Mouse (Mus musculus): Measurements from ENCODE around the gene Padi2.
A peak's percentile ranks its signal among the peaks of the same experiment; 100 is the strongest.

The Padi2 gene

GRCm38 (mm10) chr4:140906076-140906826 is at the start of gene Padi2:
Gene Padi2, plus strand, starts transcription at chr4:140906344.
- DNase-seq (ENCODE audit: low spot score in 2 of 2): peak; percentile 78 to 86

DNA sequence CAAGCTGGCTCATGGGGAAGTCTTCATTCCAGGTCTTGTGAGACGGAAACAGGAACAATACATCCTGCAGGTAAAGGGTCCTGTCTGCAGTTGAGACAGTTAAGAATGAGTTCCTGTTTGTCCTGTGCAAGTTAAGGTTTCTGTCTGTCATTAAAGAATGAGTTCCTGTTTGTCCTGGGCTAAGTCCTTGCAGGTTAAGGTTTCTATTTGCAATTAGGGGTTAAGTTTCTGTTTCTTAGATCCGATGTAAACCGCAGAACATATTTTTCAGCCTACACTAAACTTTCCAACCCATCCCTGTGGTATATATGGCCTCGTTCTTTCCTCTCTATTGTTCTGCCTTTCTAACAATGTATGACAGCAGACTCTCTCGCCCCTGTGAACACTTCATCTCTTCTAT is 49.1 kb upstream of the Padi2 start:
- DNase-seq (ENCODE audit: low spot score in 2 of 2): no peak

DNA sequence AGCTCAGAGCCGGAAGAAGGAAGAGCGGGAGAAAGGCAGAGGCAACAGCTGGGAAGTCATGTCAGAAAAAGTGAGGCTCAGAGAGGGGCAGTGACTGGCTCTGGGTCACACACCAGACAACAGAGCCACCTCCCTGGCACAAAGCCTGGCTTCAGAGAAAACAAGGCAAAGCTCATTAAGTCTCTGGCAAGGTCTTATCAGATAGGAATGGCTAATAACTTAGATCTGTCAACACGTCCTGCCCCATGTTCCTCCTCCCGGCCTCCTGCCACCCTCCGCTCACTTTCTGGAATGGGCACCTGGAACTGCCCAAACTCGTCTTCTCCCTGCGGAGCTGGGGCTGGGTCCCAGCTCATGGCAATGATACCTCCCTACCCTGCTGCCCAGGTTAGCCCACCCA is 48.3 kb upstream of the Padi2 start:
- DNase-seq (ENCODE audit: low spot score in 2 of 2): no peak

DNA sequence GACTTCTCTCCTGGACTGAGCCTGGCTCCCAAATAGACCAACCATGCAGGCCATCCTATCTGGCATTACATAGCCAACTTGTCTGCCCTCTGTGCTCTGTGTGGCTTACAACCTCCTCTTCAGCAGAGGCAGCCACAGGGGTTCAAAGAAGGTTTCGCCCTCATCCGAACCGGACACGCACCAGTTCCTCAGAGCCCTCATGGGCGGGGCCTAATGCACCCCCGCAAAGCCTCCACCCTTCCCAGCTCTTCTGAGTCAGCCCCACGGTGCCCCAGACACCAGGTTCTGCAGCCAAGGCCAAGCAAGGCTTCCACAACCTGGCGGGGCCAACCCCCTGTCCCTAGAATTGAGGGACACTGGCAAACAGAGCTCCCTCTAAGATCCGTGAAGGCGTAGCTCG is 46.9 kb upstream of the Padi2 start:
- peak in 1 of 2 experiments; percentile 23 for DNase-seq (ENCODE audit: low spot score in 2 of 2)

- DNase-seq (ENCODE audit: low spot score in 2 of 2): peak in 1 of 2 experiments; percentile 20
Measured at GRCm38 (mm10) chr4:140860125-140860766, 45.9 kb upstream of the Padi2 start.

GRCm38 (mm10) chr4:140860767-140861147 is 45.4 kb upstream of the Padi2 start:
- DNase-seq (ENCODE audit: low spot score in 2 of 2): no peak

- DNase-seq (ENCODE audit: low spot score in 2 of 2): no peak
Measured at GRCm38 (mm10) chr4:140862036-140862650, 44.0 kb upstream of the Padi2 start.

DNA sequence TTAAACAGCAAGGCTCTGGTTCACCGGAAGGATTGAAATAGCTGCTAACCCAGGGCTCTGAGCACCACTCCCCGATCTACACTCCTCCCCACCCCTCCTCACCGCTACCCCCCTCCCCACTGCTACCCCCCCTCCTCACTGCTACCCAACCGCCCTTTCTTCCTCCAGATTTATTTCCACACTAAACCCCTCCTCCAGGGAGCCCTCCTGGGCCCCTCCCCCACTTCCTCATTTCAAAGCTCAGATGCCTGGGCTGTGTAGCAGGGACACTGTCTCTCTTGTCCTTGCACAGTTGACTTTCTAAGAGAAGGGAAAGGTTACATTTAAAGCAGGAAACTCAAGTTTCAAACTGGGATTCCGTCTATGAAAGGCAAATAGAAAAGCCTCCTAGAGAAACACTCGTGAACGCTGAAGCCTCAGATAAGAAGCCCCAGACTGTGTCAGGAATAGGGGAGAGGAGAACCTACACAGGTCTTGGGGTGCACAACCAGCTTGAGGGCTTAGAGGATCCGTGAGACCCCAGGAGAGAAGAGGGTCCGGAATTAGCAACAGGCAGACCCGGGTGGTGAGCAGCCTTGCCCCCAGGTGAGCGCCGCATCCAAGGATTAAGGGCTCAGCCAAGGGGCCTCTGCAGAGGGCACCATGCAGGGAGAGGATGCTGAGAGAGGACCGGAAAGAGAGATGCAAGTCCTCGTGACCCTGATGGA is 37.5 kb upstream of the Padi2 start:
- peak in 1 of 2 experiments; percentile 34 for DNase-seq (ENCODE audit: low spot score in 2 of 2)

GRCm38 (mm10) chr4:140869945-140870344 is 36.2 kb upstream of the Padi2 start:
- no peak for DNase-seq (ENCODE audit: low spot score in 2 of 2)

DNA sequence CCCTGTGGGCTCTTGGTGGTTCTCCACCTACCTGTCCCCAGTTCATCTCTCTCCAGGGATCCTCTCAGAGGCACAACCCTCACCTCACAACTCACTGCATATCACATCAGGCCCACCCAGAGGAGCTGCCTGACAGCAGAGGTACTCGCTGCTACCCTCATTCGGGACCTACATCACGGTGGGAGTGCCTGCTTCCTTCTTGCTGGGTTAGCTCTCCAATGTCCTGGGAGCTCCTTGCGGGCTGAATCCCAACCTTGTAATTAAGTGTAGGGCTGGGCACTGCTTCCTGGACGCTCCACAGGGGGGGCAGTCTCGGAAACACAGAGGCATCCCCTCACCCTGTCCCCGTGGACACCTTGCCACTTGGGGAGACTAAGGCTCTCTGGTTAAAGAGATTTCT is 35.3 kb upstream of the Padi2 start:
- no peak for DNase-seq (ENCODE audit: low spot score in 2 of 2)

GRCm38 (mm10) chr4:140871376-140871775 is 34.8 kb upstream of the Padi2 start:
- DNase-seq (ENCODE audit: low spot score in 2 of 2): no peak

- DNase-seq (ENCODE audit: low spot score in 2 of 2): no peak
Measured at GRCm38 (mm10) chr4:140871851-140872685, 34.1 kb upstream of the Padi2 start.

DNA sequence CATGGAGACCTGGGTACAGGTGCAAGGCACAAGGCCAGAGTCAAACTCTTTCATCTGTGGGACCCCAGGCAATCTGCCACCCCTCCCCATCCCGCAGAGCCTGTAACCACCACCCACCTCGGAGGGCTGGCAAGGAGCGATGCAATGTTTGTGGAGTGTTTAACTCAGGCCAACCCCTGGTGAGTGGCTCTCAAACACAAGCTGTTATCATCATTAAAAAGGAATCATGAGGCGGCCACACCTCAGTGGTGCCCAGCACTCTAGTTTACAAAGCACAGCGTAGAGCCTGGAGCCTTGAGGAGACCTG is 33.5 kb upstream of the Padi2 start:
- no peak for DNase-seq (ENCODE audit: low spot score in 2 of 2)

DNA sequence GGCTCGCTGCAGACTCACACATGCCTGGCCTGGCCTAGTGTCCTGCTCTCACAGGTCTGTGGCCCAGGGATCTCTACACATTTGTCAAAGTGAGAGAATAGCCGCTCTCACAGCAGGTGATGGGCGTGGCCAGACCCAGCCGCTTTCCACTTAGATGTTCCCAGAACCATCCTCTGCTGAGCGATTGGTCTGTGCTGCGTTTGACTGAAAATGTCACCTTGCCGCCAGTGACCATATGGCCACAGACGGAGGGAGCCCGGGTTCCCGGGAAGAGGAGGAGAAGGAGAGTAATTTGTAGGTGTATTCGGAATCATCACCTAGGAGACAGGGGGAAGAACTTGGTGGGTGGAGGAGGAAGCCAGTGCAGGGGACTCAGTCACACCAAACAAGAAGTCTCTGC is 33.1 kb upstream of the Padi2 start:
- no peak for DNase-seq (ENCODE audit: low spot score in 2 of 2)

GRCm38 (mm10) chr4:140876161-140876560 is 30.0 kb upstream of the Padi2 start:
- no peak for DNase-seq (ENCODE audit: low spot score in 2 of 2)

DNA sequence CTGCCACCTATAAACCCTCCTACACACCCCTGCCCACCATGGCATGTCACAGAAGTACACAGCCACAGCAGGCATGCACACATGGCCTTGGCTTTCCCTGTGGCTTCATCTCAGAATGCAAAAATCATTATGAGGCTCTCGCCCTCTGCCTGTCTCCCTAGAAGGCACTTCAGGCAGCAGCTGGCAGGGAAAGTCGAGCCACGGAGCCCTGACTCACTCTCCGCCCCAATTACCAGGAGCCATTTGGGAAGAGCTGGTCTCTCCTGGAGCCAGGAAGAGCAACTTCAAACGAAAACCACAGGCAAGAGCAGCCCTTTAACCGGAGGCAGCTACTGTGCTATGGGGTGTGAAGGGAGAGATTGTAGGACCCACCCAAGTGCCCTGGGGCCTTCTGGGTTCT is 29.5 kb upstream of the Padi2 start:
- DNase-seq (ENCODE audit: low spot score in 2 of 2): no peak

GRCm38 (mm10) chr4:140877441-140877840 is 28.7 kb upstream of the Padi2 start:
- no peak for DNase-seq (ENCODE audit: low spot score in 2 of 2)

DNA sequence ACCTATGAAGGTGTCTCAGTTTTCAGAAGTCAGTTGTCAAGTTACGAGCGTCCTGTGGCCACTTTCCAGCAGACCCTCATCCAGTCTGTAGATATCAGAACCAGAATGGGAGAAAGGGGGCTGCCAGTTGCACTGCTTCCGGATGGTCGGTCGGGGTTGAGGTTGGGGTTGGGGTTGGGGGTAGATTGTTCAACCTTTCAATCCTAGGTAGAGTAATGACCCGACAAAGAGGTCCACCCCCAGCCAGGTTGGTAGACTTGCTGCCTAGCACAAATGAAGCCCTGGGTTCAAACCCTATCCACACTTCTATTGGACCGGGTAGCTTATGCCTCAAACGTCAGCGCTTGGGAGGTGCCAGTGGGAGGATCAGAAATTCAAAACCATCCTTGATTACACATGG is 27.5 kb upstream of the Padi2 start:
- no peak for DNase-seq (ENCODE audit: low spot score in 2 of 2)

DNA sequence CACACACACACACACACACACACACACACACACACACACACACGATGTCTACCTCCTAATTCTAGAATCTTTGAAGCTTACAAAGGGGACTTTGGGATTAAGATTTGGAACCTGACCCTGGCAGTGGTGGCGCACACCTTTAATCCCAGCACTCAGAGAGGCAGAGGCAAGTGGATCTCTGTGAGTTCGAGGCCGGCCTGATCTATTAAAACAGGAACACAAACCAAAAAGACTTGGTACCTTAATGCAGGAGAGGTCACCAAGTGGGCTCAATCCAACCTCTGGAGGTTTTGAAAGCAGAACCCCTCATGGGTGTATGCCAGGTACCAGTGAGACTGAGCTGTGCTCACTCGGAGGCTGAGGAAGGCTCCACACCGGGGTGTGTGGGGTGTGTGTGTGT is 27.0 kb upstream of the Padi2 start:
- no peak for DNase-seq (ENCODE audit: low spot score in 2 of 2)

- DNase-seq (ENCODE audit: low spot score in 2 of 2): no peak
Measured at GRCm38 (mm10) chr4:140879739-140880138, 26.4 kb upstream of the Padi2 start.

DNA sequence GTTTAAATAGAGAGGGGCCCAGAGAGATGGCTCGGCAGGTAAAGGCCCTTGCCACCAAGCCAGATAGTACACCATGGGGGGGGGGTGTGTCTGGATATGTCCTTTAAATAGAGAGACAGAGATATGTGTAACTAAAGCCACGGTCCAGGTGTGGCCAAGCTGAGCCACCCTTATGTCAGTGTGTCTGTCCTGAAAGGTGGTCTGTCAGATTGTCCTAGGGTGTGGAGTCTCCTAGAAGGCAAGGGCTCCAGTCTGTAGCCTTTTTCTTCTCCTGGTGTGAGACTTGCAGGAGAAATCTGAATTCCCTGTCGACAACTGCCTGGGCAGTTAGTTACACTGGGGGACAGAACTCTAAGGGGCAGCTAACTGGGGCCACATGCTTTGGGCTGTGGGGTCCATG is 25.9 kb upstream of the Padi2 start:
- no peak for DNase-seq (ENCODE audit: low spot score in 2 of 2)

All from natural killer cell, adult 2 months (primary cell).